Mouse (Mus musculus) midbrain, embryonic 10.5 days (tissue): Measurements from ENCODE around the gene Smox. TPM values are rescaled to one million over a fixed set of nuclear protein-coding genes. Genes with fewer than 3 reads are reported as not detected.
"Not testable (repeated sequence)": the region's sequence is repeated elsewhere in the genome, so short reads cannot be mapped to it uniquely, and the experiment has no call there.

Experiments used
- DNase-seq: peaks from one replicate; pipeline ENCODE4 v3.0.0-alpha.2; 2017; ENCODE audit warnings: low spot score
- H3K27ac ChIP-seq: fragments of 300-500 bp; sonication (generic); replicated peaks from 2 replicates; pipeline ENCODE4 v1.5.1; 2016; ENCODE audit warnings: mild to moderate bottlenecking
- H3K27me3 ChIP-seq: fragments of 300-500 bp; sonication (generic); 2 replicates; pipeline ENCODE4 v1.6.1; 2016; ENCODE audit warnings: low read depth, mild to moderate bottlenecking; ENCODE audit not compliant: poor library complexity, severe bottlenecking
- H3K36me3 ChIP-seq: fragments of 300-500 bp; sonication (generic); 2 replicates; pipeline ENCODE4 v1.6.1; 2016; ENCODE audit warnings: mild to moderate bottlenecking, moderate library complexity
- H3K4me1 ChIP-seq: fragments of 300-500 bp; sonication (generic); 2 replicates; pipeline ENCODE4 v1.6.1; 2016
- H3K4me3 ChIP-seq: fragments of 300-500 bp; sonication (generic); 2 replicates; pipeline ENCODE4 v1.5.1; 2016; ENCODE audit warnings: mild to moderate bottlenecking, moderate library complexity
- H3K9me3 ChIP-seq: fragments of 300-500 bp; sonication (generic); replicated peaks from 2 replicates; pipeline ENCODE4 v1.6.1; 2016; ENCODE audit warnings: mild to moderate bottlenecking
- WGBS: fragments of 180-500 bp; shearing (Covaris S2); methylation state at CpG from one replicate; pipeline ENCODE4 v1.1.7; 2016; 5-methylcytosine and 5-hydroxymethylcytosine counted together
- polyA plus RNA-seq: library from polyadenylated mRNA; unstranded; fragments of >200 nt; fragmentation: Nextera tagmentation; extraction: Ambion mirVana; gene quantifications from 2 replicates; pipeline ENCODE4 v1.2.1, GENCODE M21; 2016

Gene Smox
- polyA plus RNA-seq, 1 experiment from 2014 or later, result 29.5 TPM

DNA sequence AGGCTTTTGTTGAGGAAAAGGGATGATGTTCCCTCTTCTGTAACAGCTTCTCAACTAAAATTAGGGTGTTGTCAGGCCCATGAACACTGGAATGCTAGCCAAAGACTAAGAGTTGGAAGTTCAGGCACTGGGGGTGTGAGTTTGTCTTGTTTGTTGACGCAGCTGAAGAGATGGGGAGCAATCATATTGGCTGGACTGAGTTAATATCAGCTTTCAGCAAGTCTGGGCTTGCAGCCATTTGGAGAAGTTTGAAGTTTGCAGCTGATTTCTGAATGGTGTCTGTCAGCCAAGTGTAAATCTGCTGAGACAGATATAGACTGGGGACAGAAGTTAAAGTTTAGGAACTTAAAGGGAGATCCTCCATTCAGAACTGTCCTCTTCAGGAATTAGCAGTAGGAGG is 21.4 kb upstream of the Smox start:
- Histone ChIP-seq H3K27me3 (no peaks in the 10 kb centered on the region), H3K4me1 (no peaks in the 10 kb centered on the region), H3K4me3 (no peak overlapping the region), H3K36me3 (no peaks in the 10 kb centered on the region), H3K27ac (no peak overlapping the region), H3K9me3 (no peaks in the 10 kb centered on the region)
- DNase-seq, result no peak
- WGBS, result 63% methylated on average over 1 of the region's 1 CpGs

DNA sequence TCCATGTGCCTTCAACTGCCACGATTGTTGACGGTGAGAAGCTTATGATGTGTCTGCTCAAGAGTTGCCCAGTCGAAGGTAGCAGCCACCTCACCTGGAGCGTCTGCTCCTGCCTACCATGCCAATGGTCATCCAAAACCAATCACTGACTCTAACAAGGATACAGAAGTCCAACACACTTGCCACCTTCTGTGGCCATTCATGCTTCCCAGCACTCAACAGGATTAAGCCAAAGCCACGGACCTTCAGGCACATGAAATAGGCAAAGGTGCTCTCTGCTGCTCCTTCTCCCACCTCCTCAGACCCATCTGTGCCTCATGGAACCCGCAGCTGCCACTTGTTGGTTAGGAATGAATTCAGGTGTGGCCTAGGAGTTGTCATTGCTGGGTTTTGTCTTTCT is 17.5 kb upstream of the Smox start:
- no peak for DNase-seq
- 86% methylated on average over 6 of the region's 6 CpGs for WGBS
- H3K4me1 ChIP-seq, result no peaks in the 10 kb centered on the region
- H3K4me3 ChIP-seq, result no peak overlapping the region
- no peaks in the 10 kb centered on the region for H3K36me3 ChIP-seq
- H3K9me3 ChIP-seq, result no peaks in the 10 kb centered on the region
- H3K27ac ChIP-seq, result no peak overlapping the region
- H3K27me3 ChIP-seq, result no peaks in the 10 kb centered on the region

DNA sequence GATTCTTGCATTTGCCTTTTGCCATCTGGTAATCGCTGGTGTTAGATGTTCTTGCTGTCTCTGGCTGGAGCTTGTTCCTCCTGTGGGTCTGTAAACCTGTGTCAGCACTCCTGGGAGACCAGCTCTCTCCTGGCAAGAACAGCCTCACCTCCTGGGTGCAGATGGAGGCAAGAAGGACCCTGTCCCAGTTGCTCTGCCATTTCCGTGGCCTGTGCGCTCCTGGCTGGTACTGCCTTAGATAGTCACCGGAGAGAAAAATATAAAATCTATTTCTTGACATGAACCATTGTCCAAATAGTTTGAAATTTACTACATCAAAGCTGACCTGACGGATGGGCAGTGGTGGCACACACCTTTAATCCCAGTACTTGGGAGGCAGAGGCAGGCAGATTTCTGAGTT is 14.2 kb upstream of the Smox start:
- not testable (repeated sequence) for H3K27ac ChIP-seq, H3K36me3 ChIP-seq, DNase-seq, H3K4me3 ChIP-seq, H3K4me1 ChIP-seq, H3K27me3 ChIP-seq, H3K9me3 ChIP-seq
- WGBS, result 90% methylated on average over 5 of the region's 5 CpGs

DNA sequence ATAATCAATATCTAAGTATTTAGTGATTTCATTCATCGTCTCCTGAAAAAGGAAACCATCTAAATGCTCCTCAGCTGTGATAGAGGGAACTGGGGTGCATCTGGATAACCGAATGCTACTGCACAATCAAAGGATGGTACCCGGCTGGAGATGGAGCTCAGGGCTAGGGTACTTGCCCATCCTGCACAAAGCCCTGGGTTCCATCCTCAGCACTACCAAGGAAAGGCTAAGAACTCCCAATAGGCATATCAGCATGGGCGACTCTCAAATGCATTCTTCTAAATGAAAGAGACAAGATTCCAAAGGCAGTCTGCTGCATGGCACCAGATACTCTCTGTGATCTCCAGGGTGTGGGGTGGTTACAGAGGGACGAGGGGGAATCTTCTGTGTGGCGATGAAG is 13.4 kb upstream of the Smox start:
- Histone ChIP-seq H3K36me3 (no peaks in the 10 kb centered on the region), H3K4me3 (no peak overlapping the region), H3K4me1 (no peaks in the 10 kb centered on the region), H3K9me3 (no peaks in the 10 kb centered on the region; the same call in 1 of the 2 replicates), H3K27ac (no peak overlapping the region), H3K27me3 (no peaks in the 10 kb centered on the region)
- no peak for DNase-seq
- WGBS, result 88% methylated on average over 6 of the region's 6 CpGs

DNA sequence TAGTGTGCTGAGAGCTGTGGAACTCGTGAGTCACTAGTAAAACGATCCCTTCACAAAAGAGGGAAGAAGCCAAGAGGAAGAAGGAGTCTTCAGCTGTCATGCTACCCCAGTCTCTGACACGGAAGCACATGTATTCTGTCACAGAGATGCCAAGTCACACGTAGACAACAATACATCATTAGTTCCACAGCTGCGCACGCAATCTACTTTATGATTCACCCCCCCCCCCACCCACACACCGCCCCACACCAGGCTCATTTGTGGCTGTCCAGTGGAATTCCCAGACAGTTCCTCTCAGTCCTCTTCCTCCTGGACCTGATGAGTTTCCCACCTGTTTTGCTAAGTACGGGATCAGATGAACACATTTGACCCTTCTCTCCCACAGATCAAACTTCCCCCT is 12.9 kb upstream of the Smox start:
- no peaks in the 10 kb centered on the region for H3K27me3 ChIP-seq
- no peaks in the 10 kb centered on the region for H3K36me3 ChIP-seq
- H3K27ac ChIP-seq, result no peak overlapping the region
- H3K4me1 ChIP-seq, result no peaks in the 10 kb centered on the region
- WGBS, result 90% methylated on average over 8 of the region's 8 CpGs
- H3K9me3 ChIP-seq, result no peaks in the 10 kb centered on the region; the same call in 1 of the 2 replicates
- no peak overlapping the region for H3K4me3 ChIP-seq
- DNase-seq, result no peak

DNA sequence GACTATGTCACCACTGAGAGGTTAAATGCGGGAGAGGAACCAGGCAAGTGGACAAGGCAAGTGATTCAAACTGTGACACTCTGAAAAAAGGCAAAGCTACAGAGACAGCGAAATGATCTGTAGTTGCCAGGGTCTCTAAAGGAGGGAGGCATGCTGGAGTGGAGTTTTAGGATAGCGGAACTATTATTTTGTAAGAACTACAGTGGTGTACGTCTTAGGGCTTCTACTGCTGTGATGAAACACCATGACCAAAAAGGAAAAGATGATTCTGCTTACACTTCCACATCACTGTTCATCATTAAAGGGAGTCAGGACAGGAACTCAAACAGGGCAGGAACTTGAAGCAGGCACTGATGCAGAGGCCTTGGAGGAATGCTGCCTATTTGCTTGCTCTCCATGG is 12.4 kb upstream of the Smox start:
- WGBS, result 92% methylated on average over 4 of the region's 4 CpGs

DNA sequence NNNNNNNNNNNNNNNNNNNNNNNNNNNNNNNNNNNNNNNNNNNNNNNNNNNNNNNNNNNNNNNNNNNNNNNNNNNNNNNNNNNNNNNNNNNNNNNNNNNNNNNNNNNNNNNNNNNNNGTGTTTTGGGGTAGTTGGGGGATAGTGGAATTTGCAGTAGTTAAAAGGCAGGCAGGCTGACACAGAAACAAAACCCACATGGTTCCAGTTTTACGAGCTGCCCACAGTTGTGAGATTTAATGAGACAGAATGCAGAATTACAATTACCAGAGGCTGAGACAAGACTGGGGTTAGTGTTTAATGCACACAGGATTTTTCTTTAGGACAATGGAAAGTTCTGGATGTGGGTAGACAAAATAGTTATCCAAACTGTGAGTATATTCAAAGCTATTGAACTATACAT is 9.6 kb upstream of the Smox start:
- no peaks in the 10 kb centered on the region; the same call in 1 of the 2 replicates for H3K9me3 ChIP-seq

More for the DNA sequence above, 12.4 kb upstream of the Smox start:
- no peak overlapping the region for H3K4me3 ChIP-seq
- no peaks in the 10 kb centered on the region for H3K36me3 ChIP-seq
- no peak for DNase-seq
- H3K9me3 ChIP-seq, result no peaks in the 10 kb centered on the region; the same call in 1 of the 2 replicates
- H3K27me3 ChIP-seq, result no peaks in the 10 kb centered on the region
- no peak overlapping the region for H3K27ac ChIP-seq
- H3K4me1 ChIP-seq, result no peaks in the 10 kb centered on the region

DNA sequence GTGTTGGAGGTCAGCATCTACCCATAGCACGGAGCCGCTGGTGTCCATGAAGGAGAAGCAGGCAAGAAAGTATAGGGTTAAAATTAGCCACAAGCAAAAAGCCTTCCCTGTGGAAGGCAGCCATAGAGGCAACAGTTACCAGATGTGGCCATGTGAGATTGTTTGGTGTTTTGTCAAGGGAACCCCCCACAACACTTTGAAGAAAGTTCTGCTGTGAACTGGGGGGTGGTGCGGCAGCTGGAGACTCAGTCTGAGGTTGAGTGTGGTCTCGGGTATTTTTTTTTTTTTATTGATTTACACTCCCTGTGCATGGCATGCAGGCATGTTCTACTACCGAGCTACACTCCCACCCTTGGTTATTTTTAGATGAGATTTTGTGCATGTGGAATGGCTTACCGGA is 8.8 kb upstream of the Smox start:
- DNase-seq, result no peak
- Histone ChIP-seq H3K4me1 (no peaks in the 10 kb centered on the region), H3K4me3 (no peak overlapping the region), H3K9me3 (no peaks in the 10 kb centered on the region; the same call in 1 of the 2 replicates), H3K27me3 (no peaks in the 10 kb centered on the region), H3K27ac (no peak overlapping the region), H3K36me3 (no peaks in the 10 kb centered on the region)
- WGBS, result 87% methylated on average over 6 of the region's 6 CpGs

More for the DNA sequence above, 9.6 kb upstream of the Smox start:
- no peaks in the 10 kb centered on the region for H3K27me3 ChIP-seq
- no peak overlapping the region for H3K27ac ChIP-seq
- H3K36me3 ChIP-seq, result no peaks in the 10 kb centered on the region
- H3K4me1 ChIP-seq, result no peaks in the 10 kb centered on the region
- WGBS, result 65% methylated on average over 1 of the region's 1 CpGs
- no peak for DNase-seq
- no peak overlapping the region for H3K4me3 ChIP-seq

DNA sequence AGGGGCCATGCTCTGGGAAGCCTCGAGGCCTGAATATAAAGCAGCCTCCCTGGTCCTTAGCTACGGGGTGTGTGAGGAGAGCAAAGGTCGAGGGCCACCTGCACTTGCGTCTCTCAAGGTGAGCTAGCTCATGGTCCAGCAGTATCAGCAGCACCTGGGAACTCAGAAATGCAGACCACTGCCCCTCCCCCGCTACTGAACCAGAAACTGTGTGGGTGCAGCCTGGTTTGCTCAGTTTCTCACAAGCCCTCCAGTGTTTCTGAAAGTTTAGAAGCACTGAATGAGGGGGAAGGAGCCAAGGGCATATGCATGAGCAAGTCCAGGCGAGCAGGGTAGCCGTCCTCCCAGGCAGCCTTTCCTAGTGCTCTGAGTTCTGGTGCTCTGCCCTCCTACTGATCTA is 7.7 kb upstream of the Smox start:
- no peaks in the 10 kb centered on the region; the same call in 1 of the 2 replicates for H3K9me3 ChIP-seq
- no peak for DNase-seq
- no peak overlapping the region for H3K27ac ChIP-seq
- no peaks in the 10 kb centered on the region for H3K27me3 ChIP-seq
- H3K4me3 ChIP-seq, result no peak overlapping the region
- WGBS, result 75% methylated on average over 7 of the region's 7 CpGs
- no peaks in the 10 kb centered on the region for H3K36me3 ChIP-seq
- H3K4me1 ChIP-seq, result no peaks in the 10 kb centered on the region

DNA sequence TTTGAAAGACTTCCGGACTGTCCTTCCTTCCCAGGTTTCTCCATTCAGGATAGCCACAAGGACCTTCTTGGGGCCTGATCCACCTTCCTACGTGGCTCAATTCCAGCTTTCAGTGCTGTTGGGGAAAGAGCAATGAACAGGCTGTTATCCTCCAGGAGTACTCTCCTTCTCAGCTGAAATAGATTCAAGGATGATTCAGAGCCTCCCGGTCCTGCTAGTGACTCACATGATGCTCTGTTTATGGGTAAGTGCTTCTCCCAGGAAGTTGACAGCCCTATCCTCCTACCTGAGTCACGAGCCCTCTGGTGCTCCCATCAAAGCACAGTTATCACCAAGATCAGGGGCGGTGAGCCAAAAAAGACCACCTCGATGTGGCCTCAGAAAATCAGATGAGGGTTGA is 7.1 kb upstream of the Smox start:
- no peaks in the 10 kb centered on the region for H3K36me3 ChIP-seq
- H3K9me3 ChIP-seq, result no peaks in the 10 kb centered on the region; the same call in 1 of the 2 replicates
- 86% methylated on average over 6 of the region's 6 CpGs for WGBS
- no peaks in the 10 kb centered on the region for H3K27me3 ChIP-seq
- H3K4me3 ChIP-seq, result no peak overlapping the region
- H3K27ac ChIP-seq, result no peak overlapping the region
- DNase-seq, result no peak
- H3K4me1 ChIP-seq, result no peaks in the 10 kb centered on the region

DNA sequence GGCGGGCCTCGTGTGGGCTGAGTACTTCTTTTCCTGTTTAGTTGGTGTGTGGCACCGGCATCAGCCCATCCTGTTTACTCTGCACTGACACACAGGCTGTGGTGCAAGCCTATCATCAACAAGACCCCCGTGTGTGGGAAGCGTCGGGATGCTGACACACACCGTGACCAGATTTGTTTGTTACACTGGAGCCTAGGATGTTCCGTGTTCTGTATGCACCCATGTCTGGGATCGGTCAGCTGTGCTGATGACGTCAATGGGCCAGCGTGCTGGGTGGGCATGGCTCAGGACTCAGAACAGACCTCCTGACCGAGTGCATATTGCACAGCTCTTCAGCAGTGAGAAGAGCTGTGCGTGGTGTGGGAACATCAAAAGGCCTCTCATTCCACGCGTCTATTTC is 6.2 kb upstream of the Smox start:
- no peak overlapping the region for H3K4me3 ChIP-seq
- no peak for DNase-seq
- no peaks in the 10 kb centered on the region for H3K4me1 ChIP-seq
- no peak overlapping the region for H3K27ac ChIP-seq
- 90% methylated on average over 15 of the region's 15 CpGs for WGBS
- H3K27me3 ChIP-seq, result 0 out of 2 replicates have a peak, but pooled peaks cover 5% of the 10 kb centered on the region
- H3K9me3 ChIP-seq, result no peaks in the 10 kb centered on the region
- no peaks in the 10 kb centered on the region for H3K36me3 ChIP-seq

DNA sequence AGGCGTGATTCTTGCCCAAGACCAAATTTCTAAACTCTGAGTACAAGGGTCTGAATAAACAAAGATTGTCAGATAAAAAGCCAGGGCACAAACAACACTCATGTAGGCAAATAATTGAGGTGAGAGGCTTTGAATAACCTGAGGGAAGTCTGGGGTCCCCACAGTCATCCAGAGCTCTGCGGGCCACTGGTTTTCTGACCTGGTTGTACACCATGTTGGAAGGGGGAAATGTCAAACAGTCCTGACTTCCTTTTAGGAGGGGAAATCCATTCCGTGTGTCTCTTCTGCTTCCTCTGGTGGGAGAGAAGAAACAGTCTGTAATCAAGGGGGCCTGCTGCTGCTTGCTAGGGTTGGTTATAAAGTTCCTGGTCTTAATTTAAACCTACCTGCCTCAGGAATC is 5.2 kb upstream of the Smox start:
- no peaks in the 10 kb centered on the region for H3K4me1 ChIP-seq
- no peaks in the 10 kb centered on the region for H3K9me3 ChIP-seq
- H3K27ac ChIP-seq, result no peak overlapping the region
- peaks cover 12% of the 10 kb centered on the region; the same call in 1 of the 2 replicates for H3K27me3 ChIP-seq
- H3K4me3 ChIP-seq, result no peak overlapping the region
- DNase-seq, result no peak
- H3K36me3 ChIP-seq, result no peaks in the 10 kb centered on the region
- 85% methylated on average over 3 of the region's 3 CpGs for WGBS

DNA sequence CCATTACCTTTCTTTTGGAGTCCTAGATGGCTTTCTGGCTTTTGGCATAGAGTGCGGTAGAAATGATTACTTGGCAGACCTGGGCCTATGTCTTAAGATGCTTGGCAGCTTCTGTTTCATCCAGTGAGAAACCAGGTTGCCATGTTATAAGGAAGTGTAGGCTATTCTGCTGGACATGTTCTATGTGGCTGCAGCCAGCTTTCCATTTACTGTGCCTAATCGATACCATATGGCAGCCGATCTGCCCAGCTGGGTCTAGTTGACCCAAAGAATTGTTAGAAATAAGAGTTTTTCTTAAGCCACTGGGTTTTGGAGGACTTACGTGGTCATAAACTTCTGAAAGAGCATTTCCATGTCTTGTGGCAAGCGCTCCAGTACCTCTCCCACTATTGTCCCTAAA is 4.0 kb upstream of the Smox start:
- no peak for DNase-seq
- WGBS, result 86% methylated on average over 5 of the region's 5 CpGs
- Histone ChIP-seq H3K4me1 (peaks cover 8% of the 10 kb centered on the region), H3K27ac (no peak overlapping the region), H3K9me3 (no peaks in the 10 kb centered on the region), H3K27me3 (peaks cover 18% of the 10 kb centered on the region; the same call in 1 of the 2 replicates), H3K4me3 (no peak overlapping the region), H3K36me3 (no peaks in the 10 kb centered on the region)

DNA sequence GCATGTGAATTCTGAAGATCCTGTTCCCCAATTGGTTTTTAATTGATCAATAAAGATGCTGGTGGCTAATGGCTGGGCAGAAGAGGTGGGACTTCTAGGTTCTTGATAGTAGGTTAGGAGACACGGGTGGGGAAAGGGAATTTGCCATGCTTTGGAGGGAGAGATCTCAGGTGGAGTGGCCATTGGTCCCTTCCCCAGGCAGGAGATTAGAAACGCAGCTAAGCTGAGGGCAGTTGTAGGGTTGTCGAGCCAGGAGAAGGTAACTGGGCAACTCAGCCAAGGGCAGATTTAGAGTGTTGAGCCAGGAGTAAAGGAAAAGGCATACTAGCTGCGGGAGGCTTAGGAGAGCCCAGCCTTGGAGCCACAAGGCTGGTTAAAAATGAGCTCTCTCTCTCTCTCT is 3.0 kb upstream of the Smox start:
- peaks cover 18% of the 10 kb centered on the region for H3K4me1 ChIP-seq
- H3K9me3 ChIP-seq, result no peaks in the 10 kb centered on the region
- H3K27ac ChIP-seq, result no peak overlapping the region
- no peak for DNase-seq
- no peak overlapping the region for H3K4me3 ChIP-seq
- H3K36me3 ChIP-seq, result no peaks in the 10 kb centered on the region
- WGBS, result 82% methylated on average over 4 of the region's 4 CpGs
- H3K27me3 ChIP-seq, result peaks cover 27% of the 10 kb centered on the region
